Mouse (Mus musculus) T-helper 1 cell (primary cell): ENCODE measurements around the gene Mdm2.

Source experiments
- in situ Hi-C: fragments of 300-600 bp; cut with MboI, MseI; formaldehyde crosslinking; loops from one replicate; pipeline ENCODE4 v1.15.1; 2025; ENCODE audit warnings: high pct_unique_total_duplicates

Mdm2 gene

DNA sequence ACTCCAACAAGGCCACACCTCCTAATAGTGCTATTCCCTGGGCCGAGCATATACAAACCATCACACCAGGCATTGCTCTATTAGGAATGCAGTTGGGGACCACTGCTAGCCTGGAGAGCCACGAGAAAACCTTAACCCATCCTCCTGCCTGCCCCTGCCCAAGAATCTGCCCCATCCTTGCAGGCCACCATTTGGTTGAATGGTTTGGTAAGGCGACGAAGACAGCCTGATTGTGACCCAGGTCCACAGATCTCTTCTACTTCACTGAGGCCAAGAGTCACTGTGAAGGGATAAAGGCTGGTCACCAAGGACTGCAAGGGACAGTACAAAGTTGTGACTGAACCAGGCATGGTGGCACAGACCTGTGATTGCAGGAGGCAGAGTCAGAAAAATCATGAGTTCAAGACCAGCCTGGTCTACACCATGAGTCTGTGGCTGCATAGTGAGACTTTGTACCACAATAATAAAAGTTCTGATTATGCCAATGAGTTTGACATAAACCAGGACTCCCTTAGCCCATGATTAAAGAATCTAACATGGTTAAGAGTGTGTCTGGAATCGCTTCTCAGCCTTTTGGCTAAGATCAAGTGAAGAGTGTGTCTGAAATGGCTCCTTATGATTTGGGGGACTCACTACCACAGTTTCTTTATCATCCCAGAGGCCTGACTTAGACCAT lies 63.9 kb downstream of the Mdm2 start:
- in situ Hi-C loops = no loop called here

DNA sequence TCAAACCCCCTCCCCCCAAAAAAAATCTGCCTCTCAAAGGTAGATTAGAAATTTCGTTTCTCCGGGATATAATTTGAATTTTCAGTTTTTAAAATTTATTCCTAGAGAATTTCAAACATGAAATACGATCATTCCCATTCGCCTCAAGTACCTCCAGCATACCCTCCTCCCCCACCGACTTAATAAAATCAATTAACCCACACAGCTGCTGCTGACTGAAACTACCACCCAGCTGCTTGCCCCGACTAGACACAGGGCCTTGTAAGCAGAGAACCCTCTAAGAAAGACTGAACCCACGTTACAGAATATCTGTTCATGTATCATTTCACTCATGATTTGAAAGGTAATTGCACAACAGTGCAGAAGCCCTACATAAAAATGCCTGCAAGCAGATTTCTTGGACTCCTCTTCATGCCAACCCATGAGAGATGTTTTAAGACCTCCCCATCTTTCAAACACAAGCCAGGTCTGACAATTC lies 65.0 kb downstream of the Mdm2 start:
- in situ Hi-C loops = no loop called here

DNA sequence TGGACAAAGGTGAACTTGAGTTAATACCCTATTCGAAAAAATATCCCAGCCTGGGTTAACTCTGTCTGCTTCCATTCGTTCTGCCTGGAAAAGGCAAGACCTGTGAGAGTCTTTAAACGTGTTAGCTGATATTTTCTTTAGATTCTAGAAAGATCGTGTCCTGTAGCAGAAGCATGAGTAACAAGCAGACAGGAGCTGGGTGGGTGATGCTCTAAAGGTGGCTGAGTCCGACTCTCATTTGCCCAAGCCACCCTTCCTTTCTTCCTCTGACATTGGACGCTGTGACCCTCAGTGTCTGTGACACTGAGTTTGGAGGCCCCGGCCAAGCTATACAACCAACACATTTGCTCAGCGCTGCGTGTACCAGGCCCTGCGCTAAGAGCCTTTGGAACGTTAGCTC lies 65.7 kb downstream of the Mdm2 start:
- in situ Hi-C loops = no loop called here

DNA sequence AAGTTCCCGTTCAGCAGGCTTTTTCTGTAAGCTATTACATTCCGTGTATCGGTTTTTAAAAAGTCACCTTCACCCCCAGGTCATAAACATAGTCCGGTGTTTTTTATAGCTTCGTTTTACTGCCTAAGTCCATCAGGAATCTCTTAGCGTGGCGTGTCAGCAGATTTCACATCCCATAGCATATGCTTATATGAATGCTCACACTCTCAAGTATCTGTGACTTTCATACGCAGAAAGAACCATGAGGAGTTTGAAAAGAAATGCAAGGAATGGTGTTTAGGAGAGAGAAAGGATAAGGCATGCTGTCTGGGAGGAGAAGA lies 66.2 kb downstream of the Mdm2 start:
- in situ Hi-C loops = no loop called here

DNA sequence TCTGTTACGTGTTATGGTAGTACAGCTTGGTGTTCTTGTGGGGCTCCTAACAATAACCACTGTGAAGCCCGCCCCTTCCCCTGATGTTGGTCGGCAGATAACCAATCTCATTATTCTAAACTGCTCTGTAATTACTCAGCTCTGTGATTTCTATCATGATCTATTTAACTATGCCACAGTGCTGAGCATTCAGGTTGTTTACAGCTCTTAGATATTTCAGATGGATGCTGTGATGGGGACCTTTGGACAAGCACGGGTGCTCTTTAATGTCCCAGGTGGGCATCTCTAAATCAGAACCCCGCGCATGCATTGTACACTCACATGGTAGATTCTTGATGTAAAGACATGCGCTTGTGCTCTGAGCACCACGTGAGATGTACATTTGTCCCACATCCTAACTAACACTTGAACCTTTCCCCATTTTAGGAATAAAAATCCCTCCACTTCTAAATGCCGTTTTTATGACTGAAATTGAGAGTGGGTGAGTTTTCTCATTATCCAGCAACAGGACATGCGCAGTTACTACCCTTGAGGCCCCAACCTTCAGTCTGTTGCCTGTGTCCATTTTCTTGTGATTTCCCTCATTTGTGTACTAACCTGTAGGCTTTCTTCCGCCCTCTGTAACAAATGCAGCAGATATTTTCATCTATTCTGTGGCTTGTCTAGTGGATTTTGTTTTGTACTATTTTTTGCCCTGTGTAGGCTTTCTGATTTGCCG lies 66.7 kb downstream of the Mdm2 start:
- in situ Hi-C loops = no loop called here

DNA sequence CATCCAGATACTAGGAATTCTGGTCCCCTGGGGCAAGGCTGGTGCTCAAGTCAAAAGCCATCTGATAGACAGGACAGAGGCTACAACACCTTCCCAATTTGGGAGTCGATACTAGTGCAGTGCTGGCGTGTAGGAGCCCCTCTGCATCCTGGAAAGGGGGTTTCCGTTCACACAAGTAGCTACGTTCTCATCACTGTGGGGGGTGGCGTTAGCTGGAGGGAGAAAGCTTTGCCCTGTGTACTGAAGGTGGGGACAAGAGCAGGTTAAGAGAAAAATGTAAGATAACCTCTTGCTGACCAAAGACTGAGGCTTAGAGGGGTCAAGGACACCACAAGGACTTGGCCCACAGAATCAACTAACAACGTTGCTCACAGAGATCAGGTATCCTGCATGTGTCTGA lies 67.3 kb downstream of the Mdm2 start:
- in situ Hi-C loops = no loop called here

DNA sequence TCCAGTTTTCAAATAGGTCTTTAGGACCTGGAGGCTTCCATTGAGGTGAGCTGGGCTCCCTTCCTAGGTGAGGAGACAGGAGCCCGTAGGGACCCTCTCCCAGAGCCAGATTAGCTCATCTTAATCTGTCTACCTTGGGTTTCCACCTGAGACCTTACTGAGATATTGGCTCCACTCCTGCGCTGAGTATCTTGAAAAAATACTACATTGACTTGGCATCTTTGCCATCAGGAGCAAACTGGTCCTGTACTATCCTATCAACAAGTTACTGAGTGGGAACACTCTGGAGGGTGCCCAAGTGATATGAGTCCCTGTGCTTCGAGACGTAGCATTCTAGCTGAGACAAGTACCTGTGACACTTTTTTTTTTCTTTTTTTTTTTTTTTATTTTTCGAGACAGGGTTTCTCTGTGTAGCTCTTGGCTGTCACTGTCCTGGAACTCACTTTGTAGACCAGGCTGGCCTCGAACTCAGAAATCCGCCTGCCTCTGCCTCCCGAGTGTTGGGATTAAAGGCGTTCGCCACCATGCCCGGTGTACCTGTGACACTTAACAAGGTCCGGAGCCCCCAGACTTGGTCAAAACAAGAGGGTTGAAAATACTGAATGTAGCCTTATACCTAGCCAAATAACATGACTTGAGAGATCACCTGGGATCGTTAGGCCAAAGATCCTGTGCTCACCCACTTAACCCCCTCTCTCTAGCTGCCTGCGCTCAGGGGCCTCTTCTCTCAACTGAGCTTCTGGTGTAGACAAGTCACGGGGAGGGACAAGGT lies 67.9 kb downstream of the Mdm2 start:
- in situ Hi-C loops = no loop called here

DNA sequence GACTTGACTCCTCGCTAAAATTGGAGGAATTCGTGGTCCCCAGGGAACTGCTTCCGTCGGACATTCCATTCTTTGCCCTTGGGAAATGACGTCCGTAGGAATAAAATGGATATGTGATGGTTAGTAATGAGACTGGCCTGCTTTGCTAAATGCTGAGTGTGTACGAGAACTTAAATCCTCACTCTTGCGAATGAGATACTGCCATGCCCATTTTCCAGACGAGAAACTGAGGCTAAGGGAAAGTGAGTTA lies 68.4 kb downstream of the Mdm2 start:
- in situ Hi-C loops = no loop called here

DNA sequence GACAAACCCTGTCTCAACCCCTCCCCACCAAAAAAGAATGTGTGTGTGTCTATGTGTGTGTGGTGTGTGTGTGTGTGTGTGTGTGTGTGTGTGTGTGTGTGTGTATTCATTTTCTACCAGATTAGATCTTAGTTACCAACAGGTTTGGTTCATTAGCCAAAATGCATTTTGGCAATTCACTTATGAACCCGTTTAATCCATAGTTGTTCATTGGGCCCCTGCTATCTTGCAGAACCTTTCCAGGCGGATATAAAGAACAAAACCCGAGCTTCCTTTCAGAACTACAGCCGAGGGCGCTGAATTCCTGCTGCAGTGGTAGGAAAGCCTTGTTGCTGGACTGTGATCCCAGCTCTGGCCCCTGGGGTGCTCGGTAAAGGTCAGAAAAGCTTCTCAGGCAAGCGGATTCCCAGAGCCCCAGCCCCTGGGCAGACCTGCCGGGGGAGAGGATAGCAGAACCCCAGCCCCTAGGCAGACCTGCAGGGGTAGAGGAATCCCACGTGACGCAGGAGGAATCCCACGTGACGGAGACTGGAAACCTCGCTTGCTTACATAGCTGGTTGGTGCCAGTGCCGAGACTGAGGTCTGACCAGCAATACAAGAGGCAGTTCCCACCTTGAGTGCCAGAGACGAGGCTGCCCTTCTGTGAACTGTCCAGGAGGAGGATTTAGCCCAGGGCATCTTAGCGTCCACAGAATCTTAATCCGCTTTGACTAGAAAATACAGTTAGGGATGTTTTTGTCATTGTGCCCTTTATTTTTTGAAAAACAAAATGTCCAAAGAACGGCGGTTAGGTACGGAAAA lies 69.0 kb downstream of the Mdm2 start:
- in situ Hi-C loops = no loop called here

DNA sequence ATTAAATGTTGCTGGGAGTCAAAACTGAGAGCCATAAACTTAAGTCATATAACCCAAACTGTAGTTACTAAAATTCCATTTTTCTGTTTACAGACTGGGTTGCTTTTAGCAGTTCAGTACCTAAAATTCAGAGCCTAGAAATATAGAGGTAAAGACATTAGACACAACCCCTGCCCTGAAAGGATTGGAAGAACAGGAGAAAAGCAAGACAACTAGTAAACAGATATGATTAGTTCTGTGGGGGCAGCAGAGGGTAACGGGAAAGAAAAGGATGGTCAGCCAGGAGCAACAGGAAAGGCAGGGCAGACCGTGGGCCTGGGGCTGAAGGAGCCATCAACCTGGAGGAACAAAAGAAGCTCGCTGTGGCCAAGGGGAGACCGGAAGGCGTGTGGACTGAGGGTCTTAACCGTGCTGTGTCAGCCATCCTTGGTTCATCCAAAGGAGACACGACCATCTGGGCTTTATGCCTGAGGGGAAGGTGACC lies 69.9 kb downstream of the Mdm2 start:
- in situ Hi-C loops = no loop called here

DNA sequence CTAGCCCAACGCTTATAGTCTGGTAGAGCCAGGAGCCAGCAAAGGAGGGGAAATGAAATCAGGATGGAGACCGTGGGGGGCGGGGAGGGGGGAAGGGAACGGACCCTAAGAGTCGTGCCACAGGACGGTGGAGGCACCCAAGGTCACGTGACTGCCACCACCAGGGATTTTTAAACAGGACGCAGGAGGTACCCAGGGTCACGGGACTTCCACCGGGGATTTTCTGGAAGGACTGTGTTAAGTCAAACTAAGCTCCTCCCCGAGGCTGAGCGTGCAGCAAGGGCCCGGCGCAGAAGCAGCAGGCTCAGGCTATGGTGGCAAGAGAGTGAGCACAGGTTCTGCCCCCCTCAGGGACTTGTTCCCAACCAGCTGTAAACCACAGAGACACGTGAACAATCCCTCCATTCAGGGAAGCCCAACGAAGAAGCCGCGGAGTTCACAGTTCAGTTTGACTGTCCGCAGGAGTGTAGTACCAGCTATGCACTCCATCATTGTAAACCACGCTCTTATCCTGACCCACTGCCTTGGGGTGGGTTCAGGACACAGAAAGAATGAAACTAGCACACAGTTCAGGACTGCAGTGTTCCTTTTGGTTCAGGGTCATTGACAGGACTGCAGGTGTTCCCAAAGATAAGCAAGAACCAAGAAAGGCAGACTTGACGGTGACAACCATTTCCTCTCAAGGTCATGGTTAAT lies 70.5 kb downstream of the Mdm2 start:
- in situ Hi-C loops = no loop called here

DNA sequence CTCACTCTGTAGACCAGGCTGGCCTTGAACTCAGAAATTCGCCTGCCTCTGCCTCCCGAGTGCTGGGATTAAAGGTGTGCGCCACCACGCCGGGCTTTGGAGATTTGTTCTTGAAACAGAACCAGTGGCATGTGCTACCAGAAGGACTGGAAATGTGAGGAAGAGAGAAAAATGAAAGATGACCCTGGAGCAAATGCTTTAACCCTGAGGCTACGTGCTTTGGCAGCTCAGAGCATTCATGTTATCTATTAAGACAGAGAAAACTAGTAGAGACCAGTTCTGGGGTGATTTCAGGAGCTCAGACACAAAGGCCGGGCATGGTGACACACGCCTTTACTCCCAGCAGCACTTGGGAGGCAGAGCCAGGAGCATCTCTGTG lies 71.3 kb downstream of the Mdm2 start:
- in situ Hi-C loops = no loop called here
